Mouse (Mus musculus) hindbrain, postnatal 0 days (tissue): ENCODE results near the gene 6030408B16Rik. TPM values are rescaled to one million over a fixed set of nuclear protein-coding genes. Genes with fewer than 3 reads are reported as not detected.

Experiments used
- ATAC-seq: fragments of 200-750 bp; cut with Nextera tagmentation; 2 replicates; pipeline ENCODE4 v1.8.0; 2017; ENCODE audit warnings: mild to moderate bottlenecking, moderate TSS enrichment, moderate library complexity
- DNase-seq: peaks from one replicate; pipeline ENCODE4 v3.0.0-alpha.2; 2015; ENCODE audit warnings: low spot score
- H3K27ac ChIP-seq: fragments of 300-500 bp; sonication (generic); 2 replicates; pipeline ENCODE4 v1.5.1; 2014; ENCODE audit warnings: mild to moderate bottlenecking
- H3K27me3 ChIP-seq: fragments of 300-500 bp; sonication (generic); 2 replicates; pipeline ENCODE4 v1.6.1; 2014; ENCODE audit warnings: low read length, mixed read lengths; ENCODE audit not compliant: insufficient read depth
- H3K36me3 ChIP-seq: fragments of 300-500 bp; sonication (generic); 2 replicates; pipeline ENCODE4 v1.6.1; 2014; ENCODE audit warnings: low read length, mixed read lengths; ENCODE audit not compliant: insufficient read depth
- H3K4me1 ChIP-seq: fragments of 300-500 bp; sonication (generic); 2 replicates; pipeline ENCODE4 v1.6.1; 2014; ENCODE audit warnings: antibody characterized with exemption, low read length, mixed read lengths; ENCODE audit not compliant: insufficient read depth
- H3K4me2 ChIP-seq: fragments of 300-500 bp; sonication (generic); 2 replicates; pipeline ENCODE4 v1.6.1; 2014; ENCODE audit warnings: low read depth, mild to moderate bottlenecking, low read length, moderate library complexity, mixed read lengths
- H3K4me3 ChIP-seq: fragments of 300-500 bp; sonication (generic); 2 replicates; pipeline ENCODE4 v1.5.1; 2014; ENCODE audit warnings: low read length
- H3K9ac ChIP-seq: fragments of 300-500 bp; sonication (generic); replicated peaks from 2 replicates; pipeline ENCODE4 v1.6.1; 2014; ENCODE audit warnings: mild to moderate bottlenecking, low read length, moderate library complexity, mixed read lengths
- H3K9me3 ChIP-seq: fragments of 300-500 bp; sonication (generic); 2 replicates; pipeline ENCODE4 v1.6.1; 2016; ENCODE audit warnings: low read length, mixed read lengths
- CTCF ChIP-seq: IDR thresholded peaks from 2 replicates; pipeline ENCODE4 v1.5.1; 2016; ENCODE audit warnings: antibody characterized with exemption, control low read depth, low read depth
- WGBS: fragments of 180-500 bp; shearing (Covaris S2); extraction: QIAGEN DNeasy Blood & Tissue Kit; methylation state at CpG from one replicate; pipeline ENCODE4 v1.1.7; 2014; 5-methylcytosine and 5-hydroxymethylcytosine counted together
- polyA plus RNA-seq: library from polyadenylated mRNA; unstranded; fragments of >200 nt; fragmentation: Nextera tagmentation; extraction: Ambion mirVana; gene quantifications from 2 replicates; pipeline ENCODE4 v1.2.1, GENCODE M21; 2015
- total RNA-seq: library from RNA; depleted of rRNA; stranded (reverse); fragments of >200 nt; gene quantifications from 2 replicates; pipeline ENCODE4 v1.2.3, GENCODE M21; 2014

The 6030408B16Rik gene
- total and polyA plus RNA-seq, 2 experiments from 2014 or later, result 0.15 TPM; not detected in 1

GRCm38 (mm10) chr15:101297988-101298387 is 5.0 kb downstream of the 6030408B16Rik start:
- Histone ChIP-seq H3K4me1 (no peaks in the 10 kb centered on the region), H3K27me3 (no peaks in the 10 kb centered on the region), H3K4me2 (no peak overlapping the region), H3K27ac (no peak overlapping the region), H3K9ac (no peak overlapping the region), H3K36me3 (no peaks in the 10 kb centered on the region), H3K4me3 (no peak overlapping the region), H3K9me3 (no peaks in the 10 kb centered on the region)
- DNase-seq (no peak), ATAC-seq (no peak)
- no peak for TF ChIP-seq CTCF
- WGBS, result 27% methylated on average over 7 of the region's 7 CpGs

GRCm38 (mm10) chr15:101298550-101298949 is 5.5 kb downstream of the 6030408B16Rik start:
- Histone ChIP-seq H3K9me3 (no peaks in the 10 kb centered on the region), H3K4me3 (no peak overlapping the region), H3K4me1 (no peaks in the 10 kb centered on the region), H3K27me3 (no peaks in the 10 kb centered on the region), H3K4me2 (no peak overlapping the region), H3K27ac (no peak overlapping the region), H3K36me3 (no peaks in the 10 kb centered on the region), H3K9ac (no peak overlapping the region)
- 19% methylated on average over 7 of the region's 7 CpGs for WGBS
- no peak for ATAC-seq
- TF ChIP-seq CTCF, result no peak
- peak; percentile 26 for DNase-seq

- WGBS, result 80% methylated on average over 14 of the region's 14 CpGs
- Histone ChIP-seq H3K4me3 (no peak overlapping the region), H3K27me3 (no peaks in the 10 kb centered on the region), H3K9me3 (no peaks in the 10 kb centered on the region), H3K36me3 (no peaks in the 10 kb centered on the region), H3K4me1 (no peaks in the 10 kb centered on the region), H3K27ac (no peak overlapping the region), H3K9ac (no peak overlapping the region), H3K4me2 (no peak overlapping the region)
- no peak for DNase-seq
- no peak for TF ChIP-seq CTCF
- no peak for ATAC-seq
Observed at GRCm38 (mm10) chr15:101299480-101299960, 6.5 kb downstream of the 6030408B16Rik start.

GRCm38 (mm10) chr15:101300128-101300527 is 7.1 kb downstream of the 6030408B16Rik start:
- no peaks in the 10 kb centered on the region for H3K27me3 ChIP-seq
- no peak overlapping the region for H3K4me2 ChIP-seq
- ATAC-seq, result no peak
- no peak overlapping the region for H3K27ac ChIP-seq
- no peak for TF ChIP-seq CTCF
- H3K9ac ChIP-seq, result no peak overlapping the region
- WGBS, result 79% methylated on average over 6 of the region's 6 CpGs
- no peaks in the 10 kb centered on the region for H3K9me3 ChIP-seq
- H3K4me1 ChIP-seq, result no peaks in the 10 kb centered on the region
- H3K4me3 ChIP-seq, result no peak overlapping the region
- DNase-seq, result no peak
- H3K36me3 ChIP-seq, result no peaks in the 10 kb centered on the region

DNA sequence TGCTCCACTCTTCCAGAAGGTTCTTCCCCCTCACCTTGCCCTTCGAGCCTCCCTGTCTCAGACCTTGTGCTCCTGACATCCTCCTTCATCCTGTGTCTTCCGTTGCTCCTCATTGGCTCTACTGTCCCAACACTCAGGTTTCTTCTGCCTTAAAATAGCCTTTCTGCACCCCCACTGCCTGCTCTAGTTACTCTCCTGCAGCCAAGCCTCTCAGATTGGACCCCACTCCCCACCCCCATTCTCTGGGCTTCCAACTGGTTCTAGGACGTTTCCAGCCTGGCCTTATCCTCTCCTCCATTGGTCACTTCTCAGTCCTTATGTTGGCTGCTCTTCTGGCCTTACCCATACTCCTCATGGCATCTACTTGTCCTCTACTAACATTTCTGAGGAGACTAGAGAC is 9.2 kb downstream of the 6030408B16Rik start:
- H3K27ac ChIP-seq, result no peak overlapping the region
- H3K27me3 ChIP-seq, result no peaks in the 10 kb centered on the region
- H3K9me3 ChIP-seq, result no peaks in the 10 kb centered on the region
- H3K36me3 ChIP-seq, result no peaks in the 10 kb centered on the region
- H3K4me2 ChIP-seq, result no peak overlapping the region
- no peak for TF ChIP-seq CTCF
- DNase-seq (no peak), ATAC-seq (no peak)
- H3K4me3 ChIP-seq, result no peak overlapping the region
- no peak overlapping the region for H3K9ac ChIP-seq
- WGBS, result 81% methylated on average over 3 of the region's 3 CpGs
- H3K4me1 ChIP-seq, result no peaks in the 10 kb centered on the region

- H3K9me3 ChIP-seq, result no peaks in the 10 kb centered on the region
- no peaks in the 10 kb centered on the region for H3K27me3 ChIP-seq
- TF ChIP-seq CTCF, result no peak
- DNase-seq (no peak), ATAC-seq (no peak)
- H3K9ac ChIP-seq, result no peak overlapping the region
- no peak overlapping the region for H3K4me2 ChIP-seq
- no peak overlapping the region for H3K4me3 ChIP-seq
- WGBS, result 84% methylated on average over 4 of the region's 4 CpGs
- H3K27ac ChIP-seq, result no peak overlapping the region
- H3K4me1 ChIP-seq, result no peaks in the 10 kb centered on the region
- H3K36me3 ChIP-seq, result no peaks in the 10 kb centered on the region
Observed at GRCm38 (mm10) chr15:101303830-101304229, 10.8 kb downstream of the 6030408B16Rik start.

DNA sequence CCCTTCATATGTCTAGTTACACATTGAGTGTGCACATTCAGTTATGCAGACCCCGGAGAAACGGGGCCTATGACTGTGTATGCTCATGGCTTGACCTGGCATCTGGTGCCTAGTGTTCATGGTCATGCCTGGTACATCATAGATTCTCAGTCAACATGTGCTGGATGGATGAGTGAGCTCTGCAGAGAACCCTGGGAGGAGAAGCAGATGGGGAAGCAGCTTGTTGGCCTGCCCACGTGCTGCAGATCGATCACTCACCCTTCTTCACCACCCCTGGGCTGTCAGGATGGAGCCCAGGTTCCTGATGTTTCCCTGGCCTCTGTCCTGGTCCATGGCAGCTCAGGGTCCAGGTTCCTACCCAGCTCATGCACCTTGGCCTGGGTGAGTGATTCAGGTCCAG is 13.4 kb downstream of the 6030408B16Rik start:
- Histone ChIP-seq H3K9me3 (no peaks in the 10 kb centered on the region), H3K4me2 (no peak overlapping the region), H3K9ac (no peak overlapping the region), H3K4me3 (no peak overlapping the region), H3K36me3 (no peaks in the 10 kb centered on the region), H3K27me3 (no peaks in the 10 kb centered on the region), H3K27ac (no peak overlapping the region), H3K4me1 (no peaks in the 10 kb centered on the region)
- no peak for ATAC-seq
- 78% methylated on average over 4 of the region's 4 CpGs for WGBS
- TF ChIP-seq CTCF, result no peak
- no peak for DNase-seq
